Mouse (Mus musculus): Measurements from ENCODE around the gene Polr2j.

The Polr2j gene

DNA sequence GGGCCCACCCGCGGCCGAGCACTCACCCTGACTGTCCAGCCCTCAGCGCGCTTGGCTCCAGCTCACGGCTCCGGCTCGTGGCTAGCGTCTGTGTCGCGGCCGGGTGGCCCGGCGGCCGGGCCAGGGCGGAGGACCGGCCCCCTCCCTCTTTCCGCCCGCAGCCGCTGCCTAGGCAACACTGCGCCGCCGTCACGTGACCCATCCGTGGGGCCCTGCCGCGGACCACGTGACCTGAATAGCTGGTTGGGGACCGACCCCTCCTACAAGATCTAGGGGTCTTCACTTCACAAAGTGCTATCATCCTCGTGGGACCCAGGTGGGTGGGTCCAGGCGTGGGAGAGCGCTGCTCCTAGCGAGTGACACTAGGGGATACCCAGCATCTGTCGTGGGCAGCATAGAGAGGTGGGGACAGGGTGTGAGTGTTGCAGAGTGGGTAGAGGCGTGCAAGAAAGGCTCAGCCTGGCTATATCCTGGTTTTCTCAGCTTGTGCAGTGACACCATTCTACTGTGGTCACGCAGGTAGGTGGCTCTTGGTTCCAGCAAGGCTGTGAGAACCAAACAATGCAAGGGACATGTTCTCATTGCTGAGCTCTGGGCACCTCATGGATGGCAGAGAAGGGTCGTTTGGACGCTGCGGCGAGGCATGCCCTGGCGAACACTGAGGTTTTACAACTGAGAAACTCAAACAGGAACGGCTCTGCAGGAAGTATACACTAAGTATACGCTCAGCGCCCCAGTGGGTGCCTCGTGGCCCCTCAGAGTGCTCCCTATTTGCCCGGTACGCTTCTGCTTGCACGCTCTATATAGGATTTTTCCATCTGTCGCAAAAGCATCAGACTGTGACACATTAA is 54.3 kb downstream of the Polr2j start, which contains the start of gene Orai2:
Gene Orai2 (minus strand): TSS at position 202 of the 851 bp plus-strand sequence.
- ChIA-PET CTCF (interaction anchor here (0.6 to 1.5 kb wide), 13 partner anchors 13 to 758 kb away, joined by 3 to 10 read pairs (median 3); partner anchors contain the start of gene Polr2j (in 1 of the 4)), POLR2A (interaction anchor here in 3 of 4 experiments (0.7 to 2.2 kb wide), 11 partner anchors 11 to 397 kb away, joined by 3 to 7 read pairs (median 3); partner anchors contain the start of genes Cux1 (in 1 of the 3) and Prkrip1 (in 1 of the 3))

DNA sequence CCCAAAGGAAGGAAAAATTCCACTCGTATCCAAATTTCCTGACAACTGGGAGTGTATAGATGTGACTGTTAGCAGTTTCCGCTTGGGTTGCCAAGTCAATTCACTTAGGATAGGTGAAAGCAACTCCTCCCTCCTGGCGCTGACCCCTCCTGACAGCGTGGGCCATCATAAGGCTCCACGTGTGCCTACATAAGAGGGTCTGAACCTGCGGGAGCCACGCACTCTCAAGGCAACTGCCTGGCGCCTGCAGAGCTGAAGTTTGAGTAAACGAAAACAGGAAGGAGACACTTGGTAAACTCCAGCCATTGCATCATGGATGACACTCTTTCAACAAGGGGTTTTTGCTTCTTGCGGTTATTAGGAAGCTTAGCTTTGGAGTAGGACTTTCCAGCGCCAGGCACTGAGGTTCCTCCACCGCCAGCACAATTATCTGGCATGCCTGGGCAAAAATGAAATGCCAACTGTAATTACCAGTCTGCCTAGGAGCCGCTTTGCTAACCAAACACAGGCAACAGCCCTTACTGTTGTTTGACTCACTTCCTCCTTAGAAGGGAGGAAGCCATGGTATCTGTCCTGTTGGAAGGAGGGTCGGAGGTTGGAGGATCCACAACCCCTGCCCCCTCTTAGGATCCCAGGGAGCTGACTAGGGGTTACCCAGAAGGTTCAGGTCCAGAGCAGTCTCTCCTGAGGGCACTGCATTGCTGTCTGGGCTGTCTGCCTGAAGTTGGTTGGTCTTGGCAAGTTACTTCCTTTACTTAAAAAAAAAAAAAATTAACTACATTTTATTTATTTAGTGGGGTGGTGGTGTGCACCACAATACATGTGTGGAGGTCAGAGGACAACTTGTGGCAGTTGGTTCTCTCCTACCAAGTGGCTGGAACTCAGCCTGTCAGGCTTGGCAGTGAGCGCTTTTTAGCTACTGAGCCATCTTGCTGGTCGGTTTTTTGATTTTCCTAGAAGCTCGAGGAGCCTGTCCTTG is 55.2 kb downstream of the Polr2j start:
- POLR2A ChIA-PET, result interaction anchor here (0.5 to 1.7 kb wide), 9 partner anchors 9 to 1023 kb away, joined by 3 to 4 read pairs (median 3); partner anchors contain the start of genes Cux1 (in 1 of the 4) and Polr2j (in 1 of the 4)
- CTCF ChIA-PET, result interaction anchor here (0.6 to 2.1 kb wide), 6 partner anchors 12 to 270 kb away, joined by 3 to 8 read pairs (median 5); partner anchors contain the start of gene Polr2j (in 1 of the 4)

All from embryonic stem cell, embryonic (primary cell).